Mouse (Mus musculus) MEL (cell line): ENCODE results near the gene Lama5. TPM values are rescaled to one million over a fixed set of nuclear protein-coding genes. Genes with fewer than 3 reads are reported as not detected.

ENCODE experiments used
- DNase-seq: peaks from one replicate; pipeline ENCODE4 v3.0.0; 2011; ENCODE audit warnings: low read depth, low spot score
- H3K27ac ChIP-seq: 2 replicates; pipeline ENCODE4 v1.5.1; 2012; ENCODE audit warnings: low read depth, mild to moderate bottlenecking, control low read depth, low read length, moderate library complexity; ENCODE audit not compliant: control insufficient read depth
- H3K27me3 ChIP-seq, 2 experiments: fragments of 150-350 bp in 1 of 2; sonication (generic) in 1 of 2; 2 replicates each; pipeline ENCODE4 v1.6.1; 2012; ENCODE audit warnings: low read length in 2 of 2, mild to moderate bottlenecking in 2 of 2, improper control_type of control experiment in 1 of 2, moderate library complexity in 1 of 2; ENCODE audit not compliant: insufficient read depth in 2 of 2, control insufficient read depth in 1 of 2
- H3K36me3 ChIP-seq, 2 experiments: 2 replicates each; pipeline ENCODE4 v1.6.1; 2012 to 2014; ENCODE audit warnings: low read length in 2 of 2, improper control_type of control experiment in 1 of 2, inconsistent platforms in 1 of 2, mild to moderate bottlenecking in 1 of 2; ENCODE audit not compliant: insufficient read depth in 2 of 2, control insufficient read depth in 1 of 2
- H3K4me1 ChIP-seq, 2 experiments: fragments of 150-350 bp in 1 of 2; sonication (generic) in 1 of 2; 2 replicates each; pipeline ENCODE4 v1.6.1; 2012; ENCODE audit warnings: low read length in 2 of 2, improper control_type of control experiment in 1 of 2, mild to moderate bottlenecking in 1 of 2; ENCODE audit not compliant: insufficient read depth in 2 of 2, control insufficient read depth in 1 of 2
- H3K4me3 ChIP-seq, 2 experiments: fragments of 150-350 bp in 1 of 2; sonication (generic) in 1 of 2; 2 replicates each; pipeline ENCODE4 v1.5.1; 2012; ENCODE audit warnings: low read depth in 2 of 2, low read length in 2 of 2, mild to moderate bottlenecking in 2 of 2, moderate library complexity in 2 of 2, control low read depth in 1 of 2, improper control_type of control experiment in 1 of 2; ENCODE audit not compliant: control insufficient read depth in 1 of 2, insufficient read depth in 1 of 2
- H3K79me2 ChIP-seq: 2 replicates; pipeline ENCODE4 v1.6.1; 2012; ENCODE audit warnings: mild to moderate bottlenecking, low read length, moderate library complexity; ENCODE audit not compliant: control insufficient read depth, poor library complexity, insufficient read depth
- H3K9ac ChIP-seq: 2 replicates; pipeline ENCODE4 v1.6.1; 2012; ENCODE audit warnings: low read depth, mild to moderate bottlenecking, control low read depth, low read length, moderate library complexity; ENCODE audit not compliant: control insufficient read depth, poor library complexity, severe bottlenecking
- H3K9me3 ChIP-seq: fragments of 150-350 bp; sonication (generic); replicated peaks from 2 replicates; pipeline ENCODE4 v1.6.1; 2012; ENCODE audit warnings: mild to moderate bottlenecking, low read length, improper control_type of control experiment, moderate library complexity; ENCODE audit not compliant: insufficient read depth
- EP300 ChIP-seq, 2 experiments: IDR thresholded peaks; 2 replicates each; pipeline ENCODE4 v1.6.1; 2011; ENCODE audit warnings: improper control_type of control experiment in 2 of 2, low read length in 2 of 2, low read depth in 1 of 2, mild to moderate bottlenecking in 1 of 2
- ETS1 ChIP-seq: IDR thresholded peaks from 2 replicates; pipeline ENCODE4 v1.6.1; 2012; ENCODE audit warnings: low read depth, mild to moderate bottlenecking, inconsistent platforms, low read length, improper control_type of control experiment, moderate library complexity
- GATA1 ChIP-seq: IDR thresholded peaks from 2 replicates; pipeline ENCODE4 v1.6.1; 2011; ENCODE audit warnings: low read depth, low read length, improper control_type of control experiment
- MAFK ChIP-seq: IDR thresholded peaks from 2 replicates; pipeline ENCODE4 v1.6.1; 2011; ENCODE audit warnings: low read depth, mild to moderate bottlenecking, low read length, improper control_type of control experiment, borderline replicate concordance
- MAX ChIP-seq: IDR thresholded peaks from 2 replicates; pipeline ENCODE4 v1.6.1; 2011; ENCODE audit warnings: low read length, improper control_type of control experiment
- POLR2AphosphoS2 ChIP-seq: IDR thresholded peaks from 2 replicates; pipeline ENCODE4 v1.6.1; 2011; ENCODE audit warnings: low read length, improper control_type of control experiment
- RCOR1 ChIP-seq: IDR thresholded peaks from 2 replicates; pipeline ENCODE4 v1.6.1; 2012; ENCODE audit warnings: low read depth, mild to moderate bottlenecking, inconsistent platforms, low read length, improper control_type of control experiment
- TAL1 ChIP-seq: IDR thresholded peaks from 2 replicates; pipeline ENCODE4 v1.6.1; 2012; ENCODE audit warnings: mild to moderate bottlenecking, inconsistent platforms, low read length, moderate library complexity, mixed read lengths
- TBP ChIP-seq: IDR thresholded peaks from 2 replicates; pipeline ENCODE4 v1.8.0; 2011; ENCODE audit warnings: low read depth, low read length, improper control_type of control experiment
- TCF12 ChIP-seq: IDR thresholded peaks from 2 replicates; pipeline ENCODE4 v1.6.1; 2014; ENCODE audit warnings: low read depth, mild to moderate bottlenecking, inconsistent platforms, low read length, improper control_type of control experiment, moderate library complexity
- ZC3H11A ChIP-seq: IDR thresholded peaks from 2 replicates; pipeline ENCODE4 v1.6.1; 2012; ENCODE audit warnings: low read depth, mild to moderate bottlenecking, inconsistent platforms, low read length, improper control_type of control experiment
- polyA plus RNA-seq, 2 experiments: library from polyadenylated mRNA; stranded (reverse) in 1 of 2; unstranded in 1 of 2; fragments of >175 nt in 1 of 2; fragments of >200 nt in 1 of 2; gene quantifications; 2 replicates each; pipeline versions ENCODE4 v1.2.1 to v1.2.4; 2012; ENCODE audit warnings: low replicate concordance in 2 of 2, low read depth in 1 of 2; ENCODE audit not compliant: insufficient read length in 2 of 2, insufficient read depth in 1 of 2, missing spikeins in 1 of 2
- total RNA-seq: library from RNA; depleted of rRNA; stranded (reverse); fragments of 300-350 nt; gene quantifications from 2 replicates; pipeline ENCODE4 v1.2.3, GENCODE M21; 2012; rRNA removed

Gene Lama5
- total and polyA plus RNA-seq, 3 experiments, result 6.1 to 14.6 TPM; not detected in 1

DNA sequence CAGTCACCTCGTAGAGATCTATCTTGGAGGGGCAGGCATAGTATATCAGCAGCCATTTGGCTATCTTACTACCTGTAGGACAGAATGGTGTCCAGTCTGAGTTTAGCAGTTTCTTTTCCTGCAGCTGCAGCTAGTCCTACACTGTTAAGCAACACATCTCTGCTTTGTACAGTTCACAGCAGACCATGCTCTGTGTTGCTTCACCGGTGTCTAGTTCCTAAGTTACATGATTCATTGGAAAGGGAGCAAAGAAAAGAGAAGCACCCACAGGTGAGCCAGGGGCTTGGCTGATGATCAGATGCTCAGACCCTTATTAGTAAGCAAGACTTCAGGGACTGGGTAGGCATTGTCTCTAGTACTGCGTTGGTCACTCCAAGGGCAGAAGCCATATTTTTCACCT lies 91.7 kb downstream of the Lama5 start:
- no peak overlapping the region for H3K4me3 ChIP-seq
- no peak for DNase-seq
- no peak overlapping the region for H3K27ac ChIP-seq
- H3K36me3 ChIP-seq, result peaks cover 4 to 33% of the 10 kb centered on the region in 2 experiments; a peak in 3 of 4 replicates
- H3K79me2 ChIP-seq, result peaks cover 10% of the 10 kb centered on the region; the same call in 1 of the 2 replicates
- H3K9me3 ChIP-seq, result no peaks in the 10 kb centered on the region
- TF ChIP-seq MAX (no peak), EP300 (IDR thresholded peaks at IDR 0.05; ENCODE audit: low read depth in 1 of 2, low read length in 2 of 2) (peak in 1 of 2 experiments; percentile 29; a peak in 1 of 4 replicates)
- H3K9ac ChIP-seq, result no peak overlapping the region
- peaks cover 17 to 28% of the 10 kb centered on the region in 2 experiments for H3K4me1 ChIP-seq
- H3K27me3 ChIP-seq, result no peaks in the 10 kb centered on the region

DNA sequence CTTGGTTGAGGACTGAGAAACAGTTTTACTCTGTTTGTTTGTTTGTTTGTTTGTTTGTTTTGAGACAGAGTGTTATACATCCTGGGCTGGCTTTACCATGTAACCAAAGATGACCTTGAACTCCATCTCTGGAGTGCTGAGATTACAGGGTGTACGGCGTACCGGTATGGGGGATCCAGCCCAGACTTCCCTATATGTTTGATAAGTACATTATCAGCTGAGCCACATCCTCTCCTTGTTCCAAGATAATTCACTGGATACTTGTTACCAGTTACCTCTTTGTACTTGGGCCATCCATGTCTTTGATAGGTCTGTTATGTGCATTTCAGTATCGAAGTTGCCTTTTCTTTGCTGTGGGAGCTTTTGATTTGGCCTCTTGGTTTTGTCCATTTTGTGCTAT lies 92.4 kb downstream of the Lama5 start:
- peaks cover 2 to 33% of the 10 kb centered on the region in 2 experiments; a peak in 3 of 4 replicates for H3K36me3 ChIP-seq
- TF ChIP-seq ETS1, result 0 out of 2 replicates have a peak, but pooled peaks have one; percentile 43
- peak; percentile 64 for TF ChIP-seq TAL1
- TF ChIP-seq GATA1, result peak; percentile 90
- peak; percentile 83; the same call in 1 of the 2 replicates for TF ChIP-seq RCOR1
- TF ChIP-seq EP300 (IDR thresholded peaks at IDR 0.05; ENCODE audit: low read depth in 1 of 2, low read length in 2 of 2), result peak; percentile 85 to 86
- TF ChIP-seq TCF12, result peak; percentile 76
- TF ChIP-seq TBP, result no peak
- TF ChIP-seq ZC3H11A, result no peak
- no peaks in the 10 kb centered on the region for H3K9me3 ChIP-seq
- no peak overlapping the region for H3K4me3 ChIP-seq
- H3K27ac ChIP-seq, result no peak overlapping the region
- no peak overlapping the region for H3K9ac ChIP-seq
- no peaks in the 10 kb centered on the region for H3K27me3 ChIP-seq
- H3K4me1 ChIP-seq, result peaks cover 17 to 28% of the 10 kb centered on the region in 2 experiments
- peaks cover 14% of the 10 kb centered on the region for H3K79me2 ChIP-seq
- DNase-seq, result peak; percentile 30

DNA sequence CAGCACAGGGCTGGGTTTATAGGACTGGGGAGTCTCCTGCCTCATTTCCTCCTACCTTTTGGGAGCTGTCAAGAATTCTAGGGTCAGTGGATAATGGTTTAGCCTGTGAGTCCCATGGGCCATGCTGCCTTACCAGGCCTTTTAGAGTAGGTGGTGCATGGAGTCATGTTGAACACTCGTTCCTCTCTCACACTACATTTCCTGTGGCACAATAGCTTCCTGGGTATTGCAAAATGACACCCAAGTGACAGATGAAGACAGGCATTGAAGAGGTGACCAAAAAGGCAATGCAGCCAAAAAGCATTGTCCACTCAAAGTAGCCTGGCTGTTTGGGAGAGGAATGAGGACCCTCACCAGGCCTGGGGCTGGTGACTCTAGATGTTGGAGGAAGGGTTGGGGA lies 98.0 kb downstream of the Lama5 start:
- DNase-seq, result no peak
- no peaks in the 10 kb centered on the region for H3K27me3 ChIP-seq
- peaks cover 3% of the 10 kb centered on the region in 2 experiments; a peak in 3 of 4 replicates for H3K36me3 ChIP-seq
- no peaks in the 10 kb centered on the region for H3K9me3 ChIP-seq
- no peak overlapping the region for H3K9ac ChIP-seq
- H3K4me3 ChIP-seq, result no peak overlapping the region
- H3K27ac ChIP-seq, result no peak overlapping the region
- H3K79me2 ChIP-seq, result peaks cover 44% of the 10 kb centered on the region
- peaks cover 0 to 3% of the 10 kb centered on the region in 2 experiments; a peak in 3 of 4 replicates for H3K4me1 ChIP-seq
- no peak for TF ChIP-seq MAFK
- no peak for TF ChIP-seq TBP
- no peak for TF ChIP-seq POLR2AphosphoS2
- no peak for TF ChIP-seq MAX
- TF ChIP-seq, all 39 proteins: peak for 0

Other genes with a start within 250 kb of the Lama5 start
- 6.3 and 9.9 TPM in 2 replicates for gene Taf4, start 249.2 kb downstream of the Lama5 start, total RNA-seq
- gene Taf4, start 249.2 kb downstream of the Lama5 start, polyA plus RNA-seq, result 10 to 100 TPM in 1 of 2 experiments, not detected in 1; 21.8 TPM
- 33.9 and 34.2 TPM in 2 replicates for gene Lsm14b, start 200.9 kb downstream of the Lama5 start, total RNA-seq
- 10 to 100 TPM in 1 of 2 experiments, not detected in 1; 44.4 TPM for gene Lsm14b, start 200.9 kb downstream of the Lama5 start, polyA plus RNA-seq
- gene Psma7, start 183.4 kb downstream of the Lama5 start, total RNA-seq, result 515 and 606 TPM in 2 replicates
- 100 to 1,000 TPM; 394 to 458 TPM for gene Psma7, start 183.4 kb downstream of the Lama5 start, polyA plus RNA-seq
- gene Ss18l1, start 183.3 kb downstream of the Lama5 start, total RNA-seq, result 2.8 and 3.1 TPM in 2 replicates
- gene Ss18l1, start 183.3 kb downstream of the Lama5 start, polyA plus RNA-seq, result 1 to 10 TPM in 1 of 2 experiments, not detected in 1; 4.3 TPM
- 35.2 and 41.2 TPM in 2 replicates for gene Mtg2, start 155.3 kb downstream of the Lama5 start, total RNA-seq
- 10 to 100 TPM in 1 of 2 experiments, not detected in 1; 30.9 TPM for gene Mtg2, start 155.3 kb downstream of the Lama5 start, polyA plus RNA-seq
- not detected in 2 replicates for gene Hrh3, start 121.4 kb downstream of the Lama5 start, total RNA-seq
- gene Hrh3, start 121.4 kb downstream of the Lama5 start, polyA plus RNA-seq, result not detected
- gene Osbpl2, start 106.6 kb downstream of the Lama5 start, total RNA-seq, result 13.3 and 18.9 TPM in 2 replicates
- 10 to 100 TPM in 1 of 2 experiments, not detected in 1; 25.5 TPM for gene Osbpl2, start 106.6 kb downstream of the Lama5 start, polyA plus RNA-seq
- gene Adrm1, start 54.4 kb downstream of the Lama5 start, total RNA-seq, result 287 and 295 TPM in 2 replicates
- gene Adrm1, start 54.4 kb downstream of the Lama5 start, polyA plus RNA-seq, result 100 to 1,000 TPM in 1 of 2 experiments, not detected in 1; 312 TPM
- gene Rps21, start 31.5 kb upstream of the Lama5 start, total RNA-seq, result 4,335 and 4,916 TPM in 2 replicates
- gene Rps21, start 31.5 kb upstream of the Lama5 start, polyA plus RNA-seq, result 1,000 to 10,000 TPM in 1 of 2 experiments, 100 to 1,000 TPM in 1; 995 to 1,182 TPM
- gene Cables2, start 47.6 kb upstream of the Lama5 start, total RNA-seq, result 9.3 and 10.7 TPM in 2 replicates
- 10 to 100 TPM in 1 of 2 experiments, not detected in 1; 16.7 TPM for gene Cables2, start 47.6 kb upstream of the Lama5 start, polyA plus RNA-seq
- gene Rbbp8nl, start 64.0 kb upstream of the Lama5 start, total RNA-seq, result not detected in 2 replicates
- gene Rbbp8nl, start 64.0 kb upstream of the Lama5 start, polyA plus RNA-seq, result not detected
- gene Gata5, start 108.8 kb upstream of the Lama5 start, total RNA-seq, result not detected in 2 replicates
- gene Gata5, start 108.8 kb upstream of the Lama5 start, polyA plus RNA-seq, result not detected
- not detected in 2 replicates for gene Slco4a1, start 230.4 kb upstream of the Lama5 start, total RNA-seq
- not detected for gene Slco4a1, start 230.4 kb upstream of the Lama5 start, polyA plus RNA-seq